Mouse (Mus musculus) olfactory bulb, adult 2 months (tissue): ENCODE measurements around the gene Hoxc6.

Experiments used
- CTCF ChIP-seq: fragments of 200-500 bp; IDR thresholded peaks from 2 replicates; pipeline ENCODE4 v1.5.1; 2012; ENCODE audit warnings: low read depth, mild to moderate bottlenecking, low read length, moderate library complexity; ENCODE audit not compliant: insufficient read depth
- POLR2A ChIP-seq: fragments of 200-500 bp; IDR thresholded peaks from 2 replicates; pipeline ENCODE4 v1.6.1; 2012; ENCODE audit warnings: mild to moderate bottlenecking, low read depth, low read length, moderate library complexity; ENCODE audit not compliant: insufficient read depth

GRCm38 (mm10) chr15:102997431-102997830 is 626 bp upstream of the Hoxc6 start:
- TF ChIP-seq CTCF (no peak), POLR2A (no peak)
